11 mouse cellular contexts compared by ENCODE assay signal in genomic region chr19:7091448-7092050, GRCm38 (mm10). TPM values are rescaled to one million over a fixed set of nuclear protein-coding genes. Genes with fewer than 3 reads are reported as not detected.
DNase-seq lines count a peak whose midpoint lies in the region; ATAC-seq and TF ChIP-seq lines count a peak whose summit lies in the region.
"Had no signal": no experiment of that assay in that cellular context is flagged by ENCODE, and none has a peak within 500 bp of the region (broad histone marks: within the 10 kb centered on the region; RNA-seq: fewer than 3 reads in every experiment).

No protein-coding gene starts in this region.

- H3K4me1 ChIP-seq in heart, embryonic 16.5 days (ENCODE audit: control insufficient read depth, insufficient read depth, low read length) = peaks cover 17% of the 10 kb centered on the region
- H3K4me1 ChIP-seq in stomach, embryonic 16.5 days (ENCODE audit: control insufficient read depth, insufficient read depth, low read length) = peaks cover 13% of the 10 kb centered on the region; the same call in 1 of the 2 replicates
- no peaks in the 10 kb centered on the region for H3K4me1 ChIP-seq in stomach, postnatal 0 days (replicated peaks; ENCODE audit: control insufficient read depth, insufficient read depth)
- H3K4me1 ChIP-seq in liver, embryonic 16.5 days (ENCODE audit: control insufficient read depth, low read depth, low read length) = no peaks in the 10 kb centered on the region

- no peak for TF ChIP-seq EP300 in stomach, postnatal 0 days (optimal IDR thresholded peaks at IDR 0.05)

- no peak overlapping the region for H3K4me3 ChIP-seq in heart, embryonic 16.5 days (ENCODE audit: low read length)
- no peak overlapping the region for H3K4me3 ChIP-seq in stomach, embryonic 16.5 days (replicated peaks; ENCODE audit: low read length)
- no peak overlapping the region for H3K4me3 ChIP-seq in stomach, postnatal 0 days (ENCODE audit: low read depth, low read length)
- no peak overlapping the region for H3K4me3 ChIP-seq in liver, embryonic 16.5 days (ENCODE audit: low read depth, low read length)
- H3K4me3 ChIP-seq: embryonic facial prominence, embryonic 13.5 days; limb, embryonic 13.5 days had no signal

- H3K27ac ChIP-seq in heart, embryonic 16.5 days (ENCODE audit: low read length) = peak overlapping the region; percentile 25
- no peak overlapping the region for H3K27ac ChIP-seq in stomach, embryonic 16.5 days (ENCODE audit: low read length)
- no peak overlapping the region for H3K27ac ChIP-seq in stomach, postnatal 0 days (replicated peaks)
- 0 out of 2 replicates have a peak overlapping the region, but pooled peaks have one; percentile 16 for H3K27ac ChIP-seq in liver, embryonic 16.5 days (ENCODE audit: low read length)

- no peaks in the 10 kb centered on the region for H3K9me3 ChIP-seq in heart, embryonic 16.5 days (replicated peaks; ENCODE audit: control insufficient read depth, low read length)
- H3K9me3 ChIP-seq in stomach, embryonic 16.5 days (replicated peaks; ENCODE audit: control insufficient read depth, low read length) = no peaks in the 10 kb centered on the region
- H3K9me3 ChIP-seq in stomach, postnatal 0 days (ENCODE audit: control insufficient read depth, low read length) = no peaks in the 10 kb centered on the region
- H3K9me3 ChIP-seq in liver, embryonic 16.5 days (replicated peaks; ENCODE audit: control insufficient read depth, low read length) = no peaks in the 10 kb centered on the region
- H3K9me3 ChIP-seq: embryonic facial prominence, embryonic 13.5 days; limb, embryonic 13.5 days had no signal

- no peaks in the 10 kb centered on the region for H3K36me3 ChIP-seq in heart, embryonic 16.5 days (ENCODE audit: control insufficient read depth, insufficient read depth)
- H3K36me3 ChIP-seq in stomach, embryonic 16.5 days (ENCODE audit: control insufficient read depth, insufficient read depth, low read length) = no peaks in the 10 kb centered on the region
- no peaks in the 10 kb centered on the region for H3K36me3 ChIP-seq in stomach, postnatal 0 days (ENCODE audit: control insufficient read depth, insufficient read depth, low read length)
- H3K36me3 ChIP-seq in liver, embryonic 16.5 days (ENCODE audit: control insufficient read depth, insufficient read depth) = no peaks in the 10 kb centered on the region

- no peak overlapping the region for H3K4me2 ChIP-seq in heart, embryonic 16.5 days (ENCODE audit: low read depth, low read length)
- H3K4me2 ChIP-seq in stomach, embryonic 16.5 days (ENCODE audit: low read depth, low read length) = no peak overlapping the region
- H3K4me2 ChIP-seq in stomach, postnatal 0 days (replicated peaks; ENCODE audit: low read depth) = no peak overlapping the region
- H3K4me2 ChIP-seq in liver, embryonic 16.5 days (ENCODE audit: low read depth, low read length) = no peak overlapping the region
- H3K4me2 ChIP-seq: embryonic facial prominence, embryonic 13.5 days; limb, embryonic 13.5 days had no signal

- peaks cover 10% of the 10 kb centered on the region for H3K27me3 ChIP-seq in heart, embryonic 16.5 days (ENCODE audit: control insufficient read depth, insufficient read depth, low read length)
- H3K27me3 ChIP-seq in stomach, embryonic 16.5 days (ENCODE audit: control insufficient read depth, insufficient read depth, low read length) = peaks cover 5% of the 10 kb centered on the region
- H3K27me3 ChIP-seq in stomach, postnatal 0 days (ENCODE audit: control insufficient read depth, insufficient read depth, low read length) = no peaks in the 10 kb centered on the region
- H3K27me3 ChIP-seq in liver, embryonic 16.5 days (ENCODE audit: control insufficient read depth, insufficient read depth, low read depth, low read length) = peaks cover 9% of the 10 kb centered on the region

- H3K9ac ChIP-seq in heart, embryonic 16.5 days (ENCODE audit: low read length) = no peak overlapping the region
- H3K9ac ChIP-seq in stomach, embryonic 16.5 days (ENCODE audit: low read length) = peak overlapping the region; percentile 21; the same call in 1 of the 2 replicates
- H3K9ac ChIP-seq in stomach, postnatal 0 days (ENCODE audit: low read length) = no peak overlapping the region
- H3K9ac ChIP-seq in liver, embryonic 16.5 days (ENCODE audit: low read depth, low read length) = no peak overlapping the region

- no peak for TF ChIP-seq CTCF in stomach, postnatal 0 days (IDR thresholded peaks at IDR 0.05; ENCODE audit: low read depth)

- ATAC-seq in heart, embryonic 16.5 days (replicated peaks; ENCODE audit: extremely low read depth, insufficient read depth, low FRiP score) = 0 out of 2 replicates have a peak, but pooled peaks have one; percentile 30
- no peak for ATAC-seq in stomach, embryonic 16.5 days (ENCODE audit: insufficient read depth, low FRiP score)
- no peak for ATAC-seq in stomach, postnatal 0 days (ENCODE audit: low FRiP score, low TSS enrichment)
- ATAC-seq in liver, embryonic 16.5 days (ENCODE audit: low read depth) = peak; percentile 26; the same call in 1 of the 2 replicates

- DNase-seq in heart, adult 9 months (ENCODE audit: low spot score in 2 of 2) = no peak
- no peak for DNase-seq in stomach, postnatal 0 days (ENCODE audit: low spot score)
- DNase-seq in cerebellum, adult 18-20 months = no peak
- DNase-seq in frontal cortex, adult 2 months (ENCODE audit: extremely low spot score in 1 of 2, low spot score in 1 of 2) = no peak
- no peak for DNase-seq in frontal cortex, postnatal 25 days (ENCODE audit: low spot score in 2 of 2)
- DNase-seq: cerebellum, adult 11 months had no signal

- 68% methylated on average over 10 of the region's 10 CpGs for WGBS in heart, embryonic 16.5 days
- WGBS in stomach, embryonic 16.5 days = 73% methylated on average over 10 of the region's 10 CpGs
- 65% methylated on average over 10 of the region's 10 CpGs for WGBS in stomach, postnatal 0 days
- 65% methylated on average over 10 of the region's 10 CpGs for WGBS in liver, embryonic 16.5 days (ENCODE audit: insufficient replicate concordance)

RNA-seq across cellular contexts. Expression of gene Flrt1, which starts 14.0 kb away (rescaled TPM):
- polyA plus RNA-seq in heart, embryonic 16.5 days (2015; fragmentation: Nextera tagmentation; extraction: Ambion mirVana) = 1.6 and 1.9 TPM in 2 replicates
- 3.4 and 3.6 TPM in 2 replicates for polyA plus RNA-seq in stomach, embryonic 16.5 days (2015; fragmentation: Nextera tagmentation; extraction: Ambion mirVana)
- 1.1 and 1.6 TPM in 2 replicates for polyA plus RNA-seq in stomach, postnatal 0 days (2015; fragmentation: Nextera tagmentation; extraction: Ambion mirVana)
- 0.09 and 0.19 TPM in 2 replicates for polyA plus RNA-seq in liver, embryonic 16.5 days (2015; fragmentation: Nextera tagmentation; extraction: Ambion mirVana)
- polyA plus RNA-seq in frontal cortex, adult 2 months (2012; rRNA removed) = 8.1 TPM in 2 replicates

RNA-seq across cellular contexts. Expression of gene Macrod1, which starts 34.9 kb away (rescaled TPM):
- polyA plus RNA-seq in heart, embryonic 16.5 days (2015; fragmentation: Nextera tagmentation; extraction: Ambion mirVana) = 61.0 and 64.3 TPM in 2 replicates
- 10.0 and 14.0 TPM in 2 replicates for polyA plus RNA-seq in stomach, embryonic 16.5 days (2015; fragmentation: Nextera tagmentation; extraction: Ambion mirVana)
- 16.8 and 20.5 TPM in 2 replicates for polyA plus RNA-seq in stomach, postnatal 0 days (2015; fragmentation: Nextera tagmentation; extraction: Ambion mirVana)
- polyA plus RNA-seq in liver, embryonic 16.5 days (2015; fragmentation: Nextera tagmentation; extraction: Ambion mirVana) = 4.6 and 5.8 TPM in 2 replicates
- 22.3 and 27.2 TPM in 2 replicates for polyA plus RNA-seq in frontal cortex, adult 2 months (2012; rRNA removed)

RNA-seq across cellular contexts. Expression of gene Stip1, which starts 51.8 kb away (rescaled TPM):
- polyA plus RNA-seq in heart, embryonic 16.5 days (2015; fragmentation: Nextera tagmentation; extraction: Ambion mirVana) = 195 and 202 TPM in 2 replicates
- 198 and 202 TPM in 2 replicates for polyA plus RNA-seq in stomach, embryonic 16.5 days (2015; fragmentation: Nextera tagmentation; extraction: Ambion mirVana)
- polyA plus RNA-seq in stomach, postnatal 0 days (2015; fragmentation: Nextera tagmentation; extraction: Ambion mirVana) = 67.9 and 69.7 TPM in 2 replicates
- 103 and 104 TPM in 2 replicates for polyA plus RNA-seq in liver, embryonic 16.5 days (2015; fragmentation: Nextera tagmentation; extraction: Ambion mirVana)
- 141 and 148 TPM in 2 replicates for polyA plus RNA-seq in frontal cortex, adult 2 months (2012; rRNA removed)

Comparison
In these comparisons a context has a peak if more than half of its experiments do, and no peak if none do; other contexts are left out.
1. ATAC-seq: peak in heart, embryonic 16.5 days (single experiment) and liver, embryonic 16.5 days (single experiment); none in stomach, embryonic 16.5 days (single experiment) and stomach, postnatal 0 days (single experiment).
2. H3K27ac ChIP-seq: peak in heart, embryonic 16.5 days (single experiment) and liver, embryonic 16.5 days (single experiment); none in stomach, embryonic 16.5 days (single experiment) and stomach, postnatal 0 days (single experiment).